Comparison of ENCODE assay signal across 8 mouse cellular contexts in the genomic region with DNA sequence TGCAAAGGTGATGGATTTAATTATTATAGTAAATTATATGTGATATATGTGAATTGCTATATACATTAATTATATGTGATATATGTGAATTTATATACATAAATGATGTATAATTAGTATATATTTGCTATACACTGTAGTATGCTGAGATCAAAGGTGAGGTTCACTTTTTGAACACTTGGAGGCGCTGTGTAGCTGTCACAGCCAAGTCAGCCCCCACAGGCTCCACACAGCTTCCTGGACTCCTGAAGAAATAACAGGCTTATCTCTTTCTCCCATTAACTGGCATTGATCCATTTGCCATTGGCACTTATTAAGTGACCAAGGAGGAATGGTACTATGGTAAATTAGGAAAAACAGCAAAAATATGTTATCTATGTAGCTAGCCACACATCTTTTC.
DNase-seq lines count a peak whose midpoint lies in the region; ATAC-seq lines count a peak whose summit lies in the region.

No protein-coding gene starts in this region.

- peak; percentile 41 to 52 for DNase-seq in layer of hippocampus, postnatal 10 days (ENCODE audit: low spot score in 2 of 2)
- no peak for DNase-seq in layer of hippocampus, adult 9-10 months (ENCODE audit: low spot score)
- DNase-seq in Muller cell, postnatal 12 days (ENCODE audit: inconsistent ontology term), result peak; percentile 25
- DNase-seq in limb, embryonic 11.5 days (ENCODE audit: low spot score), result peak; percentile 70
- no peak for DNase-seq in thymus, postnatal 10 days (ENCODE audit: low spot score in 2 of 2)
- no peak for DNase-seq in gastrocnemius, postnatal 4 days (ENCODE audit: low spot score in 2 of 2)
- DNase-seq in gastrocnemius, postnatal 14 days, result no peak

- intact Hi-C loops in gastrocnemius, postnatal 14 days (cut with DNase I; ENCODE audit: low total_unique reads), result no loop called here

- no peak overlapping the region for H3K4me3 ChIP-seq in limb, embryonic 11.5 days (ENCODE audit: low read depth, low read length)

- H3K9me3 ChIP-seq in limb, embryonic 11.5 days (ENCODE audit: control insufficient read depth, low read length), result no peaks in the 10 kb centered on the region

- no peaks in the 10 kb centered on the region for H3K27me3 ChIP-seq in limb, embryonic 11.5 days (ENCODE audit: control insufficient read depth, insufficient read depth, low read length)

- H3K27ac ChIP-seq in limb, embryonic 11.5 days (replicated peaks; ENCODE audit: low read depth, low read length), result no peak overlapping the region

- 0 out of 2 replicates have a peak, but pooled peaks have one; percentile 45 for ATAC-seq in common myeloid progenitor, adult 5-6 weeks (replicated peaks; ENCODE audit: low read depth, poor library complexity, severe bottlenecking)
- no peak for ATAC-seq in limb, embryonic 11.5 days (ENCODE audit: insufficient number of reproducible peaks, low FRiP score, low TSS enrichment, low read depth)

- H3K36me3 ChIP-seq in limb, embryonic 11.5 days (ENCODE audit: control insufficient read depth, insufficient read depth, low read length), result no peaks in the 10 kb centered on the region

- H3K9ac ChIP-seq in limb, embryonic 11.5 days (ENCODE audit: low read length), result no peak overlapping the region

- WGBS in limb, embryonic 11.5 days, result 29% methylated on average over 1 of the region's 1 CpGs

- no peak overlapping the region for H3K4me2 ChIP-seq in limb, embryonic 11.5 days (ENCODE audit: low read depth, severe bottlenecking)

- no peaks in the 10 kb centered on the region for H3K4me1 ChIP-seq in limb, embryonic 11.5 days (ENCODE audit: control insufficient read depth, insufficient read depth, low read length)

Comparison
In these comparisons a context has a peak if more than half of its experiments do, and no peak if none do; other contexts are left out.
1. DNase-seq: peak in layer of hippocampus, postnatal 10 days (2 of 2), Muller cell, postnatal 12 days (single experiment) and limb, embryonic 11.5 days (single experiment); none in layer of hippocampus, adult 9-10 months (single experiment), thymus, postnatal 10 days (0 of 2), gastrocnemius, postnatal 4 days (0 of 2) and gastrocnemius, postnatal 14 days (single experiment).